Mouse (Mus musculus) stomach, embryonic 16.5 days (tissue): Measurements from ENCODE around the gene Gm15319. TPM values are rescaled to one million over a fixed set of nuclear protein-coding genes. Genes with fewer than 3 reads are reported as not detected.
"Not testable (repeated sequence)": the region's sequence is repeated elsewhere in the genome, so short reads cannot be mapped to it uniquely, and the experiment has no call there.

ENCODE experiments used
- ATAC-seq: fragments of 200-750 bp; cut with Nextera tagmentation; 2 replicates; pipeline ENCODE4 v1.8.0; 2017; ENCODE audit warnings: moderate number of reproducible peaks, moderate TSS enrichment; ENCODE audit not compliant: insufficient read depth, low FRiP score
- H3K27ac ChIP-seq: fragments of 300-500 bp; sonication (generic); 2 replicates; pipeline ENCODE4 v1.5.1; 2014; ENCODE audit warnings: low read length
- H3K27me3 ChIP-seq: fragments of 300-500 bp; sonication (generic); 2 replicates; pipeline ENCODE4 v1.6.1; 2014; ENCODE audit warnings: low read length, control low read depth, mixed read lengths; ENCODE audit not compliant: control insufficient read depth, insufficient read depth
- H3K36me3 ChIP-seq: fragments of 300-500 bp; sonication (generic); 2 replicates; pipeline ENCODE4 v1.6.1; 2014; ENCODE audit warnings: low read length; ENCODE audit not compliant: control insufficient read depth, insufficient read depth
- H3K4me1 ChIP-seq: fragments of 300-500 bp; sonication (generic); 2 replicates; pipeline ENCODE4 v1.6.1; 2014; ENCODE audit warnings: low read length, control low read depth, mixed read lengths; ENCODE audit not compliant: control insufficient read depth, insufficient read depth
- H3K4me2 ChIP-seq: fragments of 300-500 bp; sonication (generic); 2 replicates; pipeline ENCODE4 v1.6.1; 2014; ENCODE audit warnings: low read depth, low read length, mixed read lengths
- H3K4me3 ChIP-seq: fragments of 300-500 bp; sonication (generic); replicated peaks from 2 replicates; pipeline ENCODE4 v1.5.1; 2014; ENCODE audit warnings: mild to moderate bottlenecking, low read length
- H3K9ac ChIP-seq: fragments of 300-500 bp; sonication (generic); 2 replicates; pipeline ENCODE4 v1.6.1; 2014; ENCODE audit warnings: low read length
- H3K9me3 ChIP-seq: fragments of 300-500 bp; sonication (generic); replicated peaks from 2 replicates; pipeline ENCODE4 v1.6.1; 2016; ENCODE audit warnings: low read length, control low read depth; ENCODE audit not compliant: control insufficient read depth
- WGBS: fragments of 180-500 bp; shearing (Covaris S2); extraction: QIAGEN DNeasy Blood & Tissue Kit; methylation state at CpG from one replicate; pipeline ENCODE4 v1.1.7; 2014; 5-methylcytosine and 5-hydroxymethylcytosine counted together
- polyA plus RNA-seq: library from polyadenylated mRNA; unstranded; fragments of >200 nt; fragmentation: Nextera tagmentation; extraction: Ambion mirVana; gene quantifications from 2 replicates; pipeline ENCODE4 v1.2.1, GENCODE M21; 2015

Gene Gm15319
- polyA plus RNA-seq, 1 experiment from 2014 or later, result 0.26 TPM

DNA sequence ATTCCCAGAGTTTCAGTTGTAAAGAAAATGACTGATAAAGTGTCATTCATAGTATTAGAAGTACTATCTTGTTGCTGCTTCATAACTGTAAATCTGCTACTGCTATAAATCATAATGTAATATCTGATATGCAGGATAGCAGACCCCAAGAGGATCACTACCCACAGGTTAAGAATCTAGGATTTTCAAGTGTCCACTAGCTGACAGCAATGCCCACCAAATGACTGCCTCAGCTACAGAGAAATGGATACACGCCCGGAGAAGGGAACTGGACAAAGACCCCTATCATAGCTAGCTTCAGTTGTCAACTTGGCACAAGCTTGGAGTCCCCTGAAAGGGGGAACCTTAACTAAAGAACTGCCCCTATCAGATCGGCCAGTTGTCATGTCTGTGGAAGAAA lies 18.6 kb upstream of the Gm15319 start:
- H3K27me3 ChIP-seq, H3K4me1 ChIP-seq, H3K36me3 ChIP-seq, H3K4me2 ChIP-seq, H3K27ac ChIP-seq, ATAC-seq, H3K4me3 ChIP-seq, H3K9me3 ChIP-seq, H3K9ac ChIP-seq: not testable (repeated sequence)
- 91% methylated on average over 2 of the region's 3 CpGs for WGBS

DNA sequence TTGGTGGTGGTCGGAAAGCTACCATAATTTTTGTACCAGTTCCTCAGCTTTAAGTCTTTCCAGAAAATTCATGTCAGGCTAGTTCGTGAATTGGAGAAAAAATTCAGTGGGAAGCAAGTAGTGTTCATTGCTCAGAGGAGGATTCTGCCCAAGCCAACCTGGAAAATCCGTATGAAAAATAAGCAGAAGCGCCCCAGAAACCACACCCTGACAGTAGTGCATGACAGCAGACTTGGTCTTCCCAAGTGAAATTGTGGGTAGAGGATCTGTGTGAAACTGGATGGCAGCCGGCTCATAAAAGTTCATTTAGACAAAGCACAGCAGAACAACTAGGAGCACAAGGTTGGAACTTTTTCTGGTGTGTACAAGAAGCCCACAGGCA lies 18.2 kb upstream of the Gm15319 start:
- not testable (repeated sequence) for H3K4me3 ChIP-seq, H3K4me1 ChIP-seq, H3K27ac ChIP-seq, H3K4me2 ChIP-seq, ATAC-seq, H3K9ac ChIP-seq, H3K9me3 ChIP-seq, H3K27me3 ChIP-seq, H3K36me3 ChIP-seq
- no CpG with 5 or more reads among the region's 5 CpGs for WGBS

DNA sequence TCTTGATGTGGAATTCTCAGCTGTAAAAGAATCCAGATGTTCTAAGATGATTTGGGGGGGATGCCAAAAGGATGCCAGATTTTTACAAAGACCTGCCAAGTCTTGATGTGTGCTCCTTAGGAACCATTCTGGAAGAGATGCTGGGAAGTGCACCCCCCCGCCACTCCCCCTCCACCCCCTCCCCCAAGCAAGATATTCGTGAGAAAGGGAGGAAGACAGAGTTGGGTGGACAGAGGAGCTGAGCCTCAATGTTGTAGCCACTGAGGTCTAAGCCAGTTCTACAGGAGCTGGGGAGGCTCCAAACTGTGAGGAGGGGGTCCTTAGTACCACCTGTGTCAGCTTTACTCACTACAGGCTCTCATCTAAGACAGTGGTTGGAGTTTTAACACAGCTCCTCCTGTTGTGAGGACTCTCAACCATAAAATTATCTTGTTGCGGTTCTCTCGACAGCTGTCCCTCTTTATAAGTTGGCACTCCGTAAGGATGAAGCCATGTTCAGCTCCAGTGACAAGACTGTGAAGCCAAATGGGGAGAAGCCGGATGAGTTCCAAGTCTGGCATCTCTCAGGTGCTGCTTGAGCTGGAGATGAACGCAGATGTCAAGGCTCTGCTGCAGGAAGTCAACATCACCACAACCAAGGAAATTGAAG lies 17.7 kb upstream of the Gm15319 start:
- not testable (repeated sequence) for H3K27ac ChIP-seq, H3K36me3 ChIP-seq, H3K4me2 ChIP-seq, H3K9me3 ChIP-seq, H3K9ac ChIP-seq, H3K4me3 ChIP-seq, H3K4me1 ChIP-seq, H3K27me3 ChIP-seq
- WGBS, result 86% methylated on average over 6 of the region's 7 CpGs
- peak; percentile 83 for ATAC-seq

DNA sequence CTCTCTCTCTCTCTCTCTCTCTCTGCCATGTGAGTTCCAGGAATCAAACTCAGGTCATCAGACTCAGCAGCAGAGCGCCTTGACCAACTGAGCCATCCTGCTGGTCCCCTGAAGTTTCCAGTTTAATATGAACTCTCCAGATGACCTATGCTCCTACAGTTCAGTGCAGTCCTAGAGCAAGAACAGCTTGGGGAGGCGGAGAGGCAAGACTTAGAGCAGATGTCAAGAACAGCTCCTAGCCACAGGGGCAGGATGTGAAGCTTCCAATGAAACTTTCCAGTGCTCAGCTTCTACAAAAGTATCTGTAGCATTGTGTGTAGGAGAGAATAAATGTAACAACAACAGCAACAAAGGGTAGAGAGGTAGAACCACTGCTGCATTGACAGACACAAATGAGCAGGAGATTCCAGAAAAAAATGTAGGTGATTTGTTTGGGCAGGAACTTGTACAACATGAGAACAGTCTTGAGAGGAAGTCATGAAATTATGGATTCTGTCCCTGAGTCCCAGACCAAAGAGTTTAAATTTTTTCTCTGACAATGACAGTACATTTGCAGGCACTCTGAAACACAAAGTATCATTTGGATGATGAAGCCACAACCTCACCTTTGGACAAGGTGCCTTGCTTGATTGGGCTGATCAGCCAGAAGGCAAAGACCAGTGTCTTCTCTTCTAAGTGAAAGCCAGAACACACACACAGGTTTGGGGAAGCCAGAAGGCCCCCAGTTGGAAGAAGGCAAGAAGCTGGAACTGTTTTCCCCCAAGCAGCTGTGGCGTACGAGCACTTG lies 16.8 kb upstream of the Gm15319 start:
- not testable (repeated sequence) for H3K27me3 ChIP-seq, H3K4me3 ChIP-seq, H3K4me1 ChIP-seq, H3K36me3 ChIP-seq, H3K9me3 ChIP-seq, H3K27ac ChIP-seq, H3K4me2 ChIP-seq, ATAC-seq, H3K9ac ChIP-seq
- no CpG with 5 or more reads among the region's 4 CpGs for WGBS

DNA sequence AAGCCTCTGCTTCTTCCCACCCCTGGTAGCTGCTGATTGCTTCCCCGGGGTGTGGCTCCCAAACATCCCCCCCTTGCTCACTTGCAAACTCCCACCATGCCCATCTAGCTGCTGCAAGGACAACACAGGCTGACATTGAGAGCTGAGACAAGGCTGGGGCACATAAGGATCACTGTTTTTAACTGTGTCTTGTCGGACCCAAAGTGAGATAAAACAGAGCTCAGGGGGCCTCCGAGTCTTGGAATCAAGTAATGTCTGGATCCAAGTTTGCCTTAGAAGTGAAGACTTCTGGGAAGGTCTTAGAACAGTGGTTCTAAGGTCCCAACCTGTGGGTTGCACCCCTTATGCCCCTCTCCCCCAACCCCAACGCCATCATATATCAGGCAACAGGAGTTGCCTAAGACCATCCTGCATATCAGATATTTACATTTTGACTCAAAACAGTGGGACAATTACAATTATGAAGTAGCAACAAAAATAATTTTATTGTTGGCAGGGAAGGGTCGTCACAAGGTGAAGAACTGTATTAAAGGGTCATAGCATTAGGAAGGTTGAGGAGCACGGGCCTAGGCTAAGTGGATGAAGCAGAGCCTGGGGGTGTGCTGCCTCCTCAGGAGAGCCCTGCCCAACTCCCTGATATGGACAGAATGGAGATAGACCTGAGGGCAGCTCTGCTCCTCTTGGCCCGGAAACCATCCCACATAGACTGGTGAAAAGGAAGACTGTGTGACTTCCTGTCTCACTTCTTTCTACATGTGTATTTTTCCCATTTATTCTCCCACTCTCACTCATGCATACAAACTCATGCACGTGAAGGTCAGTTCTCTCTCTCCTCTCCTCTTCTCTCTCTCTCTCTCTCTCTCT lies 16.0 kb upstream of the Gm15319 start:
- H3K4me1 ChIP-seq, H3K4me3 ChIP-seq, H3K9ac ChIP-seq, H3K27me3 ChIP-seq, H3K36me3 ChIP-seq, H3K4me2 ChIP-seq, H3K9me3 ChIP-seq, H3K27ac ChIP-seq: not testable (repeated sequence)
- WGBS, result 74% methylated on average over 4 of the region's 8 CpGs
- ATAC-seq, result peak; percentile 85

DNA sequence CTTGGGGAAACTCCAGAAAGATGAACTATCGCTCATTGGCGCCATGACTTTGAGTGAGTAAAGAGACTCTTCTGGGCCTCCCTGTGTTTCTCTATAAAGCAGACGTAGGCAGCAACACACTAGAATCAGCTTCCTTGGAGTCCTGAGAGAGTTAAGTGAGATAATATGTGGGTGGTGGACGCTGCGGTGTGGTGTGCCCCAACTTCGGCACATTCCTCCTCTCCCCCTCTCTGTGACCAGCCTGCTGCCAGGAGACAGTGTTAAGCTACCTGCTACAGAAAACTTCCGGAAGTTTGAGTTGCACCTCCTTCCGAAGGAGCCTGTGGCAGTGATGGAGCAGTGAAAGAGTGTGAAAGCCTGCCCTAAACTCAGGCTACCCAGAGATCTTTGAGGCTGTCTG lies 15.3 kb upstream of the Gm15319 start:
- not testable (repeated sequence) for H3K4me2 ChIP-seq, H3K27me3 ChIP-seq, H3K27ac ChIP-seq, H3K9me3 ChIP-seq, ATAC-seq, H3K4me3 ChIP-seq, H3K4me1 ChIP-seq, H3K36me3 ChIP-seq, H3K9ac ChIP-seq
- WGBS, result 77% methylated on average over 5 of the region's 8 CpGs

DNA sequence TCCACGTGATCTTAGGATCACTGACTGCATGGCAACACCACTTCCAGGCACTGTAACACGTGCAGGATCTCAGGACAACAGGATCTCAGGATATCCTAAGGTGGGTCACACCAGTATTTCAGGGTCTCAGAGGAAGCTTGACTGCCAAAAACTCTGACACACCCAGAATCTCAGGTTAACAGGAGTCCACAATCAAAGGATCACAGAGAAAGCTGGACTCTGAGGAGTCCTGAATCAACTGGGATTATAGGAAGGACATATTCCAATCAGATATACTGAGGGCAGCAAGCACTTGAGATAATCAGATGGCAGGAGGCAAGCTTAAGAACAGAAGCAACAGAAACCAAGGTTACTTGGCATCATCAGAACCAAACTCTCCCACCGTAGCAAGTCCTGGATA lies 12.7 kb upstream of the Gm15319 start:
- not testable (repeated sequence) for H3K27ac ChIP-seq, H3K27me3 ChIP-seq, H3K9me3 ChIP-seq, H3K4me1 ChIP-seq, H3K36me3 ChIP-seq, ATAC-seq, H3K4me3 ChIP-seq, H3K9ac ChIP-seq, H3K4me2 ChIP-seq
- no CpG with 5 or more reads among the region's 3 CpGs for WGBS

DNA sequence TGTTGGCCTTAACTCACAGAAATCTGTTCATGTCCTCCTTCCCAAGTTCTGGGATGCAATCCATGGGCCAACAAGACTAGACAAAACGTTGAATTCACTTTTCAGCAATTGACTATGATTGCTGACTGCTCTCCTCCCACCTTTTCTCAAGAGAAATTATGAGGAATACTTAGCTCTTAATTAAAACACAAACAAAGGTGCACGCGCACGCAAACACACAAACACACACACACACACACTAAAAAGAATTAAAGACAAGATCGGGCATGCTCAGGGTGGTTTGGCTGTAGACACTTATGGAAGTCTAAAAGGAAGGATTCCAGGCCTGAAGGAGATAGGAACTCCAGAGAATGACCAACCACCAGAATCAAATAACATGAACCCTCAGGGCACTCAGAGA lies 6.6 kb downstream of the Gm15319 start:
- H3K9me3 ChIP-seq, H3K4me1 ChIP-seq, H3K36me3 ChIP-seq, H3K9ac ChIP-seq, H3K4me3 ChIP-seq, ATAC-seq, H3K27ac ChIP-seq, H3K27me3 ChIP-seq, H3K4me2 ChIP-seq: not testable (repeated sequence)
- 80% methylated on average over 5 of the region's 5 CpGs for WGBS

DNA sequence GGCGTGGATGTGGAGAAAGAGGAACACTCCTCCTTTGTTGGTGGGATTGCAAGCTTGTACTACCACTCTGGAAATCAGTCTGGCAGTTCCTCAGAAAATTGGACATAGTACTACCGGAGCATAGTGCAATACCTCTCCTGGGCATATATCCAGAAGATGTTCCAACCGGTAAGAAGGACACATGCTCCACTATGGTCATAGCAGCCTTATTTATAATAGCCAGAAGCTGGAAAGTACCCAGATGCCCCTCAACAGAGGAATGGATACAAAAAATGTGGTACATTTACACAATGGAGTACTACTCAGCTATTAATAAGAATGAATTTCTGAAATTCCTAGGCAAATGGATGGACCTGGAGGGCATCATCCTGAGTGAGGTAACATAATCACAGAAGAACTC lies 9.4 kb downstream of the Gm15319 start:
- not testable (repeated sequence) for H3K36me3 ChIP-seq, H3K9ac ChIP-seq, H3K4me3 ChIP-seq, H3K4me2 ChIP-seq, H3K27ac ChIP-seq, H3K27me3 ChIP-seq, H3K4me1 ChIP-seq, ATAC-seq, H3K9me3 ChIP-seq
- 93% methylated on average over 1 of the region's 3 CpGs for WGBS
